Mouse (Mus musculus) CH12.LX (cell line): ENCODE measurements around the gene Dclre1b.

Experiments used
- BHLHE40 ChIP-seq: IDR thresholded peaks from 2 replicates; pipeline ENCODE4 v1.6.1; 2011; ENCODE audit warnings: mild to moderate bottlenecking, low read depth, low read length, improper control_type of control experiment
- CTCF ChIP-seq, 2 experiments: IDR thresholded peaks in 1 of 2; conservative IDR thresholded peaks in 1 of 2; 2 replicates each; pipeline ENCODE4 v1.5.1; 2011 to 2012; ENCODE audit warnings: low read depth in 2 of 2, low read length in 2 of 2, improper control_type of control experiment in 1 of 2, inconsistent platforms in 1 of 2, mild to moderate bottlenecking in 1 of 2, moderate library complexity in 1 of 2
- E2F4 ChIP-seq: IDR thresholded peaks from 2 replicates; pipeline ENCODE4 v1.6.1; 2011; ENCODE audit warnings: low read depth, low read length, improper control_type of control experiment; ENCODE audit not compliant: insufficient replicate concordance
- ELF1 ChIP-seq: IDR thresholded peaks from 2 replicates; pipeline ENCODE4 v1.6.1; 2014; ENCODE audit warnings: low read depth, mild to moderate bottlenecking, inconsistent platforms, low read length, improper control_type of control experiment
- EP300 ChIP-seq: IDR thresholded peaks from 2 replicates; pipeline ENCODE4 v1.6.1; 2011; ENCODE audit warnings: low read length, improper control_type of control experiment
- HCFC1 ChIP-seq: IDR thresholded peaks from 2 replicates; pipeline ENCODE4 v1.6.1; 2012; ENCODE audit warnings: low read depth, mild to moderate bottlenecking, inconsistent platforms, low read length, improper control_type of control experiment
- MAZ ChIP-seq: IDR thresholded peaks from 2 replicates; pipeline ENCODE4 v1.6.1; 2012; ENCODE audit warnings: low read depth, mild to moderate bottlenecking, inconsistent platforms, low read length, improper control_type of control experiment, moderate library complexity
- NRF1 ChIP-seq: IDR thresholded peaks from 2 replicates; pipeline ENCODE4 v1.6.1; 2014; ENCODE audit warnings: low read depth, mild to moderate bottlenecking, inconsistent platforms, low read length, improper control_type of control experiment, moderate library complexity
- POLR2A ChIP-seq: IDR thresholded peaks from 2 replicates; pipeline ENCODE4 v1.6.1; 2011; ENCODE audit warnings: low read depth, mild to moderate bottlenecking, improper control_type of control experiment, low read length
- POLR2AphosphoS2 ChIP-seq: IDR thresholded peaks from 2 replicates; pipeline ENCODE4 v1.6.1; 2011; ENCODE audit warnings: low read depth, low read length, improper control_type of control experiment
- RAD21 ChIP-seq: IDR thresholded peaks from 2 replicates; pipeline ENCODE4 v1.6.1; 2011; ENCODE audit warnings: low read depth, mild to moderate bottlenecking, low read length, improper control_type of control experiment, moderate library complexity
- SMC3 ChIP-seq: IDR thresholded peaks from 2 replicates; pipeline ENCODE4 v1.6.1; 2011; ENCODE audit warnings: low read depth, low read length, improper control_type of control experiment

DNA sequence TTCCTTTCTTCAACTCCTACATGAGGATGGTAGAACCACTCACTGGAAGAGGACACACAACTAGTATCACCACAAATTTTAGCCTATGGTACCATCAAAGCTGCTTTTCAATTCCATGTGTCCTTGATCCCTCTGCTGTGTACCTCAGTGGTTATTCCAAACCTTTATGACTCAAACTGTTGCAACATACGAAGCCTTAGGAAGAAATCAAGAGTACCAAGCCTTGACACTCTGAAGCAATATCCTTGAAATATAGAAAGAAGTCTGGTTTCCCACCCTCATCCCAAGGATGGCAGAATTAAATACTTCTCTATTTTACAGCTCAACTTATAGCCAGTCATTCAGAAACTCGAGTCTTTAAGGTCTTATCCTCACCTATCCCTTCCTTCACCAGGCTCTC, 12.9 kb downstream of the Dclre1b start:
- TF ChIP-seq ELF1 = no peak
- no peak for TF ChIP-seq BHLHE40
- TF ChIP-seq RAD21 = no peak
- TF ChIP-seq MAZ = no peak
- TF ChIP-seq CTCF (conservative IDR thresholded peaks at IDR 0.05 in 1 of 2, IDR thresholded peaks at IDR 0.05 in 1 of 2; ENCODE audit: low read depth in 2 of 2, low read length in 2 of 2) = no peak
- TF ChIP-seq EP300 = no peak
- TF ChIP-seq SMC3 = no peak
- TF ChIP-seq POLR2AphosphoS2 = no peak
- no peak for TF ChIP-seq NRF1
- TF ChIP-seq HCFC1 = no peak
- TF ChIP-seq E2F4 = no peak
- no peak for TF ChIP-seq POLR2A
